Mouse (Mus musculus) heart, adult 2 months (tissue): ENCODE results near the gene E030025P04Rik.

Experiments
- CTCF ChIP-seq: fragments of 200-600 bp; IDR thresholded peaks from 2 replicates; pipeline ENCODE4 v1.8.1; 2022; ENCODE audit warnings: antibody characterized with exemption, mild to moderate bottlenecking, moderate library complexity
- EP300 ChIP-seq: fragments of 200-500 bp; IDR thresholded peaks from 2 replicates; pipeline ENCODE4 v1.6.1; 2011; ENCODE audit warnings: low read depth, low read length, control low read depth; ENCODE audit not compliant: insufficient read depth
- POLR2A ChIP-seq: fragments of 200-500 bp; IDR thresholded peaks from 2 replicates; pipeline ENCODE4 v1.6.1; 2011; ENCODE audit warnings: mild to moderate bottlenecking, low read depth, low read length, control low read depth; ENCODE audit not compliant: insufficient read depth

GRCm38 (mm10) chr11:109175376-109175969, 31.3 kb upstream of the E030025P04Rik start:
- TF ChIP-seq CTCF = no peak
- TF ChIP-seq POLR2A = no peak
- TF ChIP-seq EP300 = no peak
